Mouse (Mus musculus) ovary, postnatal 36 days (tissue): Measurements from ENCODE around the gene Cyp4f17.
"Not testable (repeated sequence)": the region's sequence is repeated elsewhere in the genome, so short reads cannot be mapped to it uniquely, and the experiment has no call there.

ENCODE experiments used
- DNase-seq: peaks from one replicate; pipeline ENCODE4 v3.0.0; 2022; ENCODE audit warnings: low spot score, mixed read lengths

Gene Cyp4f17

DNA sequence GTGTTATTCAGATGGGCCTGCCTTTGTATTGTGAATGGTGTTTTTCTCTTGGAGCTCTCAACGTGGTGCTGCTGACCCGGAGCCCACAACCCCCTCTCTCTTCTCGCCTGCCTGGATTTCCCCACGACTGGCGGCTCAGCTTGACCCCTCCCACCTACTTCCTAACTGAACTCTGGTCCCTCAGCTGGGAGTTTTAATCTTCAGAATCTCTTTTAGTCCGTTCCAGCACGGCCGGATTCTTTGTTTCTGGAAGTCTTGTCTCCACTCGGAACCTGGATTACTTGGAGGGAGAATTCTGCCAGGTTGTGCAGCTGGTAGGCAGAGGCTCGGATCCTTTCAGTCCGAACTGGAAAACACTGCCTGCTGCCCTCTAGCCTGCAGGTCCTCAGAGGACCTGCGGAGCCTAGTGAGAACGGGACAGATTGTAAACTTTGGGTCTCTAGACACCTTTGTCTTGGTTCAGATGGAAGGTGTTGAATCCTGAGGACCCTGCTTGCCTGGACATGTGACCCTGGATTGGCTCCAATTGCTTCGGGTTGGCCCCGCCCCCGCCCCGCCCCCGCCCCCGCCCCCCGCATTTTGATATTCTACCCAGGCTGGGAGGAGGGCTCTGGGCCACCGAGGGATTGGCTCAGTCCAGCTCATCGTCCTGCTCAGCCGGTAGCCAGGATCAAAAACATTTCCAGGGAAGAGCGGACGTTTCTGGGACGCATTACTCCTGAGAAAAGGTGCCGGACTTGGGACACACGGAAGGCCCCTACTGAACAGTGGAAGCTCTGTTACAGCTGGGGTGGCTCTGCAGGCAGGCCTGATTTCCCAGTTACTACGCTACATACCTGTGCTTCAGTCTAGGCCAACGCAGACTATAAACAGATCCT, at the start of gene Cyp4f17:
Cyp4f17 (plus strand) TSS at position 200 of the 878 bp plus-strand sequence.
- peak; percentile 53 for DNase-seq

GRCm38 (mm10) chr17:32468494-32468893, 37.4 kb upstream of the Cyp4f17 start:
- DNase-seq = no peak

GRCm38 (mm10) chr17:32470795-32471194, 35.1 kb upstream of the Cyp4f17 start:
- DNase-seq = no peak

DNA sequence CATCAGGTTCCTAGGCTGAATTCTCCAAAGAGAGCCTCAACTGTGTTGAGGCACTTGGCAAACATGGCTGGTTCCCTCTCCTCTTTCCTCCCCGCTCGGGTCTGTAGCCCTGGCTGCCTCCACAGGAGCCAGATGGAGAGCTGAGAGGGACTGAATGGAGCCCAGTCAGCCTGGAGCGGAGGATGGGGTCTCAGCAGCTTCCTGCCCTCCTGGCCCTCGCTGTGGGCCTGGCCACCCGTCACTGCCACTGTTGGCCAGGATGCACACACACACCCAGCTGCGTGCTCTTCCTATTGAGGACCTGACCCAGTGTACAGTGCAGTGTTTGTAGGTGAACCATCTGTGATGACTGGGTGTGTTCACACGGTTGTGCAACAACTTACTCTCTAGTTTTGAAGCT, 33.7 kb upstream of the Cyp4f17 start:
- no peak for DNase-seq

- DNase-seq = no peak
Observed at GRCm38 (mm10) chr17:32474954-32475560, 30.8 kb upstream of the Cyp4f17 start.

- DNase-seq = no peak
Observed at GRCm38 (mm10) chr17:32477204-32477603, 28.6 kb upstream of the Cyp4f17 start.

- DNase-seq = no peak
Observed at GRCm38 (mm10) chr17:32478727-32479126, 27.1 kb upstream of the Cyp4f17 start.

- peak; percentile 13 for DNase-seq
Observed at GRCm38 (mm10) chr17:32479554-32480506, 26.0 kb upstream of the Cyp4f17 start.

- DNase-seq = no peak
Observed at GRCm38 (mm10) chr17:32481766-32482165, 24.1 kb upstream of the Cyp4f17 start.

GRCm38 (mm10) chr17:32483200-32483599, 22.6 kb upstream of the Cyp4f17 start:
- DNase-seq = peak; percentile 88

DNA sequence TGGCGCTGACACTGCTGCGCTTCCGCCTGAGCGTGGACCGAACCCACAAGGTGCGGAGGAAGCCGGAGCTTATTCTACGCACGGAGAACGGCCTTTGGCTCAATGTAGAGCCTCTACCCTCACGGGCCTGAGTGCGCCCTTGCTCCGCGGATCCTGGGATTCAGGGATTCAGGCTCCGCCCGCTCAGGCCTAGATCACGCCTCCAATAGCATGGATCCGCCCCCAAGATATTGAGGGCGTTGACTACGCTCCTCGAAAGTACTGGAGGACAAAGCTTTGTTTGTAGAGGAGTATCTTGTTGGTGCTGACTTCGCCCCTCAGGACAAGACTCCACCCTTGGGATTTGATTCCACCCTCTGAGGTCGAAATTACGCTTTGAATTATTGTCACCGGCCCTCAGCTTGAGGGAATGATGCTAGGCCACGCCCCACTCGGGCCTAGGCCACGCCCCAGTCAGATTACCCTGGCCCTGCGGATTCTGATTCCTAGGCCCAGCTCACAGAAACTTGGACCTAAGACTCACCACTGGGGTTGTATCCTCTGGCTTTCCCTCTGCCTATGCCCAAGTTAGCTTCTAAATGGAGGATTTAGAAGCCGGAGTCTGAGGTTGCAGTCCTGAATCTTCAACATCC, 13.4 kb upstream of the Cyp4f17 start:
- peak; percentile 38 for DNase-seq

DNA sequence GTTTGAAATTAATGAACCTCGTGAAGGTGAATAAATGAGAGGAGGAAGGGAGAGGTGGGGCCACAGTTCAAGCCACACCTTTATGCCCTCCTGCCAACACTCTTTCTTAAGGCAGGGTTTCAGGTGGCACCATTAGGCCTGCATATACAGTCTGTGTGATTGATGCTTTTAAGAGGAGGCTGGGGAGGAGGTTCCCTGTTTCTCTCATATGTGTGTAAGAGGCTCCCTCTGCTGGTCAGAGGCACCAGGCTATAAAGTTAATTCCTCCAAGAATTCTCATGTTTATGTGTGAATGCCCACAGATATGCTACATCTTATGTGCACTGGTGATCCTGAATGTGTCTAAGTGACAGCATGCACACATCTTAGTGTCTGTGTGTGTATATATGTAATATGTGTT, 11.2 kb upstream of the Cyp4f17 start:
- DNase-seq = peak; percentile 38

GRCm38 (mm10) chr17:32500511-32500910, 5.3 kb upstream of the Cyp4f17 start:
- not testable (repeated sequence) for DNase-seq

DNA sequence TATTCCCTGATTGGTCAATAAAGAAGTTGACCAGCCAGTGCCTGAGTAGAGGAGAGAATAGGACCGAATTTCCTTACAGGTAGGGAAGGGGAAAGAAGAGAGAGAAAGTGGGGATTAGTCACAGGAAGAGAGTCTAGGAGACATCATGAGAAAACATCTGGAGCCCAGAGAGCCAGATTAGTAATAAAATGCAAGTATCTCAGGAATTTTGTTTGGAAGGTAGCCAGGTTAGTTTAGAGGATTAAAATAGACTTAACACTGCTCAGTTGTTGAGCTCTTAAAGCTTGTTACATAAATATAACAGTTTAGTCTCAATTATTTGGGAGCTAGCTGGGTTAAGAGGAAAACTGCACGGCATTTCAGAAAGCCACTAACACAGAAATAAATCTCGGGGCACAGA, 4.8 kb upstream of the Cyp4f17 start:
- no peak for DNase-seq

DNA sequence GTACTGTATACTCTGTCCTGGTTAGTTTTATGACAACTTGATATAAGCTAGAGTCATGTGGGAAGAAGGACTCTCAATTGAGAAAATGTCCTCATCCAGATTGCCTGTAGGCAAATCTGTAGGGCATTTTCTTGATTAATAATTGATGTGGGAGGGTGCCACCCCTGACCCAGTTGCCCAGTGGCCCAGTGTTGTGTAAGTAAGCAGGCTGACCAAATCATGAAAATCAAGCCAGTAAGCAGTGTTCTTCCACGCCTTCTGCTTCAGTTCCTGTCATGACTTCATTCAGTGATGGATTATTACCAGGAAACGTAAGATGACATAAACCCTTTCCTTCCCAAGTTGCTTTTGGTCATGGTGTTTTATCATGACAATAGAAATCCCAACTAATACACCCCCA, 2.7 kb upstream of the Cyp4f17 start:
- no peak for DNase-seq

DNA sequence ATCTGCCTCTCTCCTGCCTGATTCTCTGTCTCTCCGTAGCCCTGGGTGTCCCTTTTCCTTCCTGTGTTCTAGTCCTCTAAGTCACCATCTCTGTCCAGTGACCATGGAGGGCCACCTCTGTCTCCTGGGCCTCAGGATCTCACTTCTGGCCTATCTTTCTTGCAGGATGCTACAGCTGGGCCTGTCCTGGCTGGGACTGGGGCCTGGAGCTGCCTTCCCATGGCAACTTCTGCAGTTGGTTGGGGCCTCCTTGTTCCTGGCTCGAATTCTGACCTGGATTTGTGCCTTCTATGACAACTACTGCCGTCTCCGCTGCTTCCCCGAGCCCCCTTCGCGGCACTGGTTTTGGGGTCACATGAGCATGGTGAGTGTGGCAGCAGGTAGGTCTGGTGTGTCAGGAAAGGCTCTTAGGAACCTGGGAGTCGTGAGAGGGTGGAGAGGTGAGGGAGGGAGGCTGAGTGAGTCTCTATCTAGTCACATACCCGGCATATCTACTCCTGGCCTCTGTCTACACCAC, 937 bp downstream of the Cyp4f17 start:
- DNase-seq = peak; percentile 18

DNA sequence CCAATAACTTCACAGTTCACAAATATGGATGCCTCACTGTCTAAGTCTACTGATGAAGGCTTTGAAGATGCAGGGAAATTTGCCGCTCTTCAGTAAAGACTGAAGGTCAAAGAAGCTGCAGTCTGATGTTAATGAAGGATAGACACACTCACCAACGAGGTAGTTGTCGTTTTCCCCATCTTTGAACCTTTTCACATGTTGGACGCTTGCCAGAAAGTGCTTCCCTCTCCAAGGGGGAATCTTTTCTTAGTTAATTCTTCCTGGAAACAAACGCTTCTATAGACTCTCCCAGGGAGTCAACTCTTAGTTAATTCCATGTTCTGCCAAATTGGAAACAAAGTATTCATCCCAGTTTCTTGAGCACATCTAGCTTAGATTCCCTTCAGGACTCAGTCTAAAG, 10.3 kb downstream of the Cyp4f17 start:
- DNase-seq = no peak

DNA sequence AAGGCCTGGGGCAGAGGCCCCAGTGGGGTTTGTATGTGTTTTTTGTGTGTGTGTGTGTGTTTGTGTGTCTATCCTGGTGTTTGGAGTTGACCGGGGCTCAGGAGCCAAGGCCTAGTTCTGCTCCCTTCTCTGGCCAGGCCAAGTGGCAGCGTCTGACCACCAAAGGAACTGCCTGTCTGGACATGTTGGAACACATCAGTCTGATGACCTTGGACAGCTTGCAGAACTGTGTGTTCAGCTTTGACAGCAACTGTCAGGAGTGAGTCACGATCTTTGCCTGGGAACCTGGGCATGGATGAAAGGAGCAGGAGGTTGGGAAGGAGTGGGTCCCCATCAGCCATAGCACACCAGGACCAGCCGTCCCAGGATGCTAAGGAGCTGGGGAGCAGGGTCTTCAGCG, 16.1 kb downstream of the Cyp4f17 start:
- DNase-seq = no peak

DNA sequence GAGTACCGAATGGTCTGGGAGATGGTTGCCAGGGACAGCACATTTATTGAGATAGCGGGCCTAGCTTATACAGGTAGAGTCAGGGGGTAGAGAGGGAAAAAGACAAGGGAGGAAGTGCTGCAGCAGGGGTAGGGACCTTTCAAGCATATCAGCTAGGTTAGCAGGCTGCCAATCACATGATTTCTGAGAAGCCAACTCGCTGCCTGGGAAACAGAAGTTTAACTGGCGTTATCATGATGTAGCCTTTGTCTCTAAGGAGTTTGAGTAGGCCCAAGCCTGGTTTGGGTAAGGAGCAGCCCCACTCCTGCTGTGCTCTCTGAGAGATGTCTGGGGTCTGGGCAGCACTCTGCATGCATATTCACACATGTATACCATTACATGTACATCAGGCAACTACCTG, 16.5 kb downstream of the Cyp4f17 start:
- DNase-seq = no peak

DNA sequence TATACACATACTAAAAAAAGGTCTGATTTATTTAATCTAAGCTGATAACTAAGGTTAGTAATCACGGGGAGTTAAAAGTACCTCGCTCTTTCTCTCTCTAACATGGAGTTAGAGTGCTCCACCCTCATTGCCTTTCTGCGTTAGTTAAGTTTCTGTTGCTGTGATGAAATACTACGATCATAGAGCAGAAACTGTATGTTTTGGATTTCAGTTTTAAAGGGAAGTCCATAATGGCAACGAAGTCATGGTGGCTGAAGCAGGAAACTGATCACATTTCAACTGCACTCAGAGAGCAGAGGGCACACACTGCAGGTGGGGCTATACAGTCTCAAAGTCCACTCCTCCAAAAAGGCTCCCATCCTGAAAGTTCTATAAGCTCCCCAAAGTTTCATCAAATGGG, 17.0 kb downstream of the Cyp4f17 start:
- no peak for DNase-seq

GRCm38 (mm10) chr17:32523895-32524294, 18.0 kb downstream of the Cyp4f17 start:
- DNase-seq = no peak

GRCm38 (mm10) chr17:32526341-32526740, 20.5 kb downstream of the Cyp4f17 start:
- not testable (repeated sequence) for DNase-seq
